Mouse (Mus musculus) gonadal fat pad, adult 2 months (tissue): Measurements from ENCODE around the gene Arhgef25. TPM values are rescaled to one million over a fixed set of nuclear protein-coding genes. Genes with fewer than 3 reads are reported as not detected.
"Not testable (repeated sequence)": the region's sequence is repeated elsewhere in the genome, so short reads cannot be mapped to it uniquely, and the experiment has no call there.

Source experiments
- DNase-seq: peaks from one replicate; pipeline ENCODE4 v3.0.0-alpha.2; 2012; ENCODE audit warnings: low read depth
- polyA plus RNA-seq: library from polyadenylated mRNA; depleted of rRNA; stranded (reverse); fragments of >200 nt; gene quantifications from 2 replicates; pipeline ENCODE4 v1.2.3, GENCODE M21; 2012; rRNA removed

Gene Arhgef25
- polyA plus RNA-seq, 1 experiment = 29.6 TPM

GRCm38 (mm10) chr10:127137896-127138295 is 52.0 kb downstream of the Arhgef25 start:
- no peak for DNase-seq

- no peak for DNase-seq
These were observed 53.4 kb downstream of the Arhgef25 start for GRCm38 (mm10) chr10:127136510-127136909.

- no peak for DNase-seq
These were observed 54.6 kb downstream of the Arhgef25 start for GRCm38 (mm10) chr10:127135118-127135836.

GRCm38 (mm10) chr10:127134394-127135035 is 55.4 kb downstream of the Arhgef25 start:
- DNase-seq = not testable (repeated sequence)

Other genes starting within 250 kb of the Arhgef25 start
- gene Ctdsp2, start 211.4 kb downstream of the Arhgef25 start, polyA plus RNA-seq = 119 and 121 TPM in 2 replicates
- 0.07 and 0.13 TPM in 2 replicates for gene Avil, start 189.4 kb downstream of the Arhgef25 start, polyA plus RNA-seq
- gene Tsfm, start 159.2 kb downstream of the Arhgef25 start, polyA plus RNA-seq = 27.1 and 32.9 TPM in 2 replicates
- gene Mettl1, start 148.7 kb downstream of the Arhgef25 start, polyA plus RNA-seq = 31.2 and 31.9 TPM in 2 replicates
- 0.55 and 0.86 TPM in 2 replicates for gene Eef1akmt3, start 148.6 kb downstream of the Arhgef25 start, polyA plus RNA-seq
- gene Cyp27b1, start 141.8 kb downstream of the Arhgef25 start, polyA plus RNA-seq = 0.22 TPM in 2 replicates
- 6.1 and 8.9 TPM in 2 replicates for gene March9, start 129.9 kb downstream of the Arhgef25 start, polyA plus RNA-seq
- 204 and 205 TPM in 2 replicates for gene Cdk4, start 126.5 kb downstream of the Arhgef25 start, polyA plus RNA-seq
- gene Tspan31, start 119.8 kb downstream of the Arhgef25 start, polyA plus RNA-seq = 128 and 146 TPM in 2 replicates
- gene Agap2, start 114.8 kb downstream of the Arhgef25 start, polyA plus RNA-seq = 5.3 and 5.7 TPM in 2 replicates
- 109 and 143 TPM in 2 replicates for gene Os9, start 69.0 kb downstream of the Arhgef25 start, polyA plus RNA-seq
- gene B4galnt1, start 24.9 kb downstream of the Arhgef25 start, polyA plus RNA-seq = 60.5 and 112 TPM in 2 replicates
- 1.0 and 1.2 TPM in 2 replicates for gene Slc26a10, start 9.4 kb downstream of the Arhgef25 start, polyA plus RNA-seq
- 91.3 and 116 TPM in 2 replicates for gene Dtx3, start 5.6 kb upstream of the Arhgef25 start, polyA plus RNA-seq
- gene Pip4k2c, start 21.5 kb upstream of the Arhgef25 start, polyA plus RNA-seq = 76.9 and 93.8 TPM in 2 replicates
- 2.4 and 6.4 TPM in 2 replicates for gene Kif5a, start 73.3 kb upstream of the Arhgef25 start, polyA plus RNA-seq
- gene Dctn2, start 76.3 kb upstream of the Arhgef25 start, polyA plus RNA-seq = 228 and 280 TPM in 2 replicates
- gene Mbd6, start 98.9 kb upstream of the Arhgef25 start, polyA plus RNA-seq = 21.8 and 32.7 TPM in 2 replicates
- 55.2 and 64.5 TPM in 2 replicates for gene Mars, start 121.7 kb upstream of the Arhgef25 start, polyA plus RNA-seq
- 9.3 and 9.7 TPM in 2 replicates for gene Arhgap9, start 131.9 kb upstream of the Arhgef25 start, polyA plus RNA-seq
- 15.2 and 18.3 TPM in 2 replicates for gene Gli1, start 151.9 kb upstream of the Arhgef25 start, polyA plus RNA-seq
- 0.01 and 0.03 TPM in 2 replicates for gene Inhbe, start 164.3 kb upstream of the Arhgef25 start, polyA plus RNA-seq
- gene Inhbc, start 180.3 kb upstream of the Arhgef25 start, polyA plus RNA-seq = 0.06 TPM in 1 of 2 replicates, not detected in the other
- 51.4 and 79.1 TPM in 2 replicates for gene R3hdm2, start 190.2 kb upstream of the Arhgef25 start, polyA plus RNA-seq